Mouse (Mus musculus) left cerebral cortex, adult 11 months (tissue): ENCODE measurements at regions not wholly inside any gene's neighbourhood (a gene's known extent, or its start where the extent isn't known, plus 50 kb on each side); places are given as distances from the start of the nearest gene placed in this dataset.
"Not testable (repeated sequence)": the region's sequence is repeated elsewhere in the genome, so short reads cannot be mapped to it uniquely, and the experiment has no call there.

Source experiments
- DNase-seq: peaks from one replicate; pipeline ENCODE4 v3.0.0; 2022; ENCODE audit warnings: low spot score

DNA sequence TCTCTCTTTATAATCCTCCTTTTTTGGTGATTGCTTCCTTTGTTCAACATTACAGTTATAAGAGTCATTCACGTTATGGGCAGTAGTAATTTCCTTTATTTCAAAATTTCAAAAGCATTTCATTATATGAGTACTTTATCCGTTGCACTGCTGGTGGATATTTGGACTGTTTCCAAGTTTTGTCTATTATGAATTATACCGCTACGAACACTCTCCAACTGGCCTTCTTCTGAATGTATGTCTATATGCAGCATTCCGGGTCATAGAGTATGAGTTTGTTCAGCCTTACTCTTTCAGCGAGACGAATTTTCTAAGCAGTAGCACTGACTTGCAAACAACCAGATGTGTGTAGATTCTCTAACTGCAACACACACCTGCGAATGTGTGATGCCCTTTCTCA is 57.8 kb downstream of the Dusp6 start:
- no peak for DNase-seq

DNA sequence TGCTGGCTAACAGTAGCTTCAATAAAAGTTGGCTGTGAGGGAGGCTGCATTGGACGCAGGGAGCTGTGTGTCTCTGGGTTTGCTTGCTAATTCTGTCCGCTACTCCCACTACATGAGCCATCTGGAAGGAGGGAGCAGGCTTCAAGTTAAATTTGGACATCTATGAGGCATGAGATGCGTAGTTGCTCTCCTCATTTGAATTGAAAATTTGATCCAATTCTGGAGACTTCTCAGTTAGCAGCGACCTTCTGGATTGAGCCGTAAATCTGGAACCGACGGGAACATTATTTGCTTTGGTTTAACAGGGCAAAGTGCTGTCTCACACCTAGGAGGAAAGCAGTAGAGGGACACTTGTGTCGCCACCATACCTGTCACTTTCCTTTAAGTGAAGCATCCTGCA is 60.3 kb downstream of the Dusp6 start:
- DNase-seq = peak; percentile 66

DNA sequence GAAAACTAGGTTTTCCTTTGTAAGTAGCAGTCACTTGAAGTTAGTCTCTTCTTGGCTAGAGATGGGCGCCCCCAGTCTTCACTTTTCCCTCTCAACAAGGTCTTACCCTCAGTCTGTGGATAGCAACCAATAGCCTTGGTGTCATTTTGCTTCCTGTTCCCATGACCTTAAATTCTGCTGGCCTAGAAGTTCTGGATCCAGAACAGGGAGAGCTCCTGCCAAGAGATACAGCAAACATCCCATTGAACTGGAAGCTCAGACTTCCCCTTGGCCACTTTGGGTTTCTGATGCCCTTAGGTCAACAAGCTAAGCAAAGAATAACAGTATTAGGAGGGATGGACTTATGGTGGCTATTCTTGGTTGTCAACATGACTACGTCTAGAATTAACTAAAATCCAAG is 64.5 kb downstream of the Dusp6 start:
- no peak for DNase-seq

DNA sequence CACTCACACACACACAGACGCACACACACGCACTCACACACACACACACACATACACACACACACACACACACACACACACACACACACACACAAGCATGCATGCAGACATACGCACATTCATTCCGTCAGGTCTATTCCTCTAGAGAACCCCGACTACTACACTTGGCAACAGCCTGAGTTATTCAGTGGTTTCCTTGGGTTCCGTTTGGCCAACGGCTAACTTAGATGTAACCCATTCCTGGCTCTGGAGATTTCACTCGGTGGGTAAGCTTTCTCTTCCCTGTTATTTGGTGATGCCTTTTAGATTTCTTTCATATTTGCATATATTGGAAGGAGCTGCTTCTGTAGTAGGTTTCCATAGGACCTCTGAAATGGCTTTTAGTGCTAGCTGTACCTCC is 65.5 kb downstream of the Dusp6 start:
- DNase-seq = no peak

DNA sequence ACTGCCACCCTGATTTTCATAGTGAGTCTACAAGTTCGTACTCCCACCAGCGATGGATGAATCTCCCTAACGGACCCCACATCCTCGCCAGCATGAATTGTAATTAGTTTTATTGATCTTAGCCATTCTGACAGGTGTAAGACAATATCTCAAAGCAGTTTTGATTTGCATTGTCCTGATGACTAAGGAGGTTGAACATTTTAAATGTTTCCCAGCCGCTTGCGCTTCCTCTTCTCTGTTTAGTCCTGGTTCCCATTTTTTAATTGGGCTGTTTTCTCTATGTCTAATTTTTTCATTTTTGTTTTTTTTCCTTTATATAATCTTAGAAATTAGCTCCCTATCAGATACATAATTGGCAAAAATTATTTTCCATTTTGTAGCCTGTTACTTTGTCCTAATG is 66.4 kb downstream of the Dusp6 start:
- no peak for DNase-seq

DNA sequence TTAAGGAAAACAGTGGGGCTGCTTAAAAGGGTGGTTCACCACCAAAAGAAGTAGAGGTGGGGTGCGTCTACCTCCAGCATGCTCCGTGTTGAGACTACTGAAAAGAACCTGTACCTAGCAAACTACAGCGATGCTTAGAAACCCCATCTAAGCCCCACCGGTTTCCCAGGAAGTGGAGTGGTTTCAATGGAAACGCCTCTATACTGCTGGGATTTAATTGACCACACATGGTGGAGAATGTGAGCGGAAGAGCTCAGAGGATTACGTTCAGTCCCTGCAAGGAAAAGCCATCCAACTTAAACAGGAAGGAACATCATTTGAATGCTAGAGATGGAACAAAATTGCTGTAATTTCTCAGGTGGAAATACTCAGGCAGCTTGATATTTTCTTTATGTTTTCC is 67.5 kb downstream of the Dusp6 start:
- no peak for DNase-seq

DNA sequence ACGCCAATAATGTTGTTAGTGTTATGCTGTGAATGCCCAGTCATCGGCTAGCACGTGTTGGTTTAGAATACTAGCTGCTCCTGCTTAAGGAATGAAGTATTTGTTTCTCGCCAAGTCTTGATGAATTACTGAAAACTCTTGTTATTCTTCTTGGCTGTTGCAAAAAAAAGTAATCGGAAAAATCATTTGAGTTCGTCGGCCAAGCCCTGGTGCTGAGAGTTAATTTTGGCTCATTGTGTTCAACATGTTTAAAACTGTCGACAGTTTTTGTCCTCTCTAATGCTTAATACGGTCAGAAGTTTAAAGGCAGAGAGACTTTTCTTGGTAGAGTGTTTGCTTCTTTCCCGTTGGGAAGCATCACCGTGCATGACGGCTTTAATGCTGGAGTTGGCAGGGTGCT is 68.8 kb downstream of the Dusp6 start:
- DNase-seq = no peak

DNA sequence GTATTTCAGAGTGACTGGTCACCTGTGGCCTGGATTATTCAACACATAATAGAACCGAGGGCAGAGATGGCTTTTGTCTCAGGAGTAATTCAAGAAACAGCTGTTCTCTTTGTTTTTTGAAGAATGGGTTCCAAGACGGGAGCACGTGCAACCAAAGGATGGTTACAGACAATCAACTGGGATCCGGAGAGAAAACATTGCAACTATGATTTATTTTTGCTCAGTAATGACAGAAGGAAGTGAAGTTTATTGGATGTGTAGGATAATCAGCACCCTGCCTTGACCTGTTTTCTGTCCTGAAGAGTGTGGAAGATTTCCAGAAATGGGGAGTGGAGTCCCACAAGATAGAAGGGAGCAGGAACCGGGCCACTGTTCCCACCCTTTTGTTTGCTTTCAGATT is 70.8 kb downstream of the Dusp6 start:
- DNase-seq = no peak

DNA sequence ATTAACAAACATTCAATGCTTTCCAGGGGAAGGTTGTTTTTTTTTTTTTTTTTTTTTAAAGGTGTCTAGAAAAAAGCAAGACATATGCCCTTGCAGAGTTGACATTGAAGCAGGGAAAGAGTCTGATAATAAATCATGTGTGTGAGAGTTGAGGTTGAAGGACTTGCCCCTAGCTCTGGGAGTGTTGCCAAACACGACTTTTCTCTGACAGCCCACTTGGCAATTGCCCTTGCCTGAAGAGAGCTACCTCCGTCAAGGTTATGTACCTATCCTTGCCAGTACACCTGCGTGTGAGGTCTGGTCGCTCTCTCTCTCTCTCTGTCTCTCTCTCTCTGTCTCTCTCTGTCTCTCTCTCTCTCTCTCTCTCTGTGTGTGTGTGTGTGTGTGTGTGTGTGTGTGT is 73.1 kb downstream of the Dusp6 start:
- DNase-seq = no peak

DNA sequence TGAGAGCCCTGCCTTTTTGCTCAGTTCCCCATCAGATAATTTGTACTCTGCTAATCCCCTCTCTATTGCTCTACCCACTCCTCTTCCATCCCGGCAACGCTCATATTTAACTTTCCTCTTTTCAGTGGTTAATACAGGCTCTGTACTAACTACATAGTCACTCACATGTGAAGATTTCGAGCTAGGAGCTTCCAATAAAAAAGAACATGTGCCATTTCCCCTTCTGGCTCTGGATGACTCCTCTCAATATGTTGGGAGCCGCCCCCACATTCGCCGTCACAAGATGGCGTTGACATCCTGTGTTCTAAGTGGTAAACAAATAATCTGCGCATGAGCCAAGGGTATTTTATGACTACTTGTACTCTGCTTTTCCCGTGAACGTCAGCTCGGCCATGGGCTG is 75.8 kb downstream of the Dusp6 start:
- DNase-seq = not testable (repeated sequence)

DNA sequence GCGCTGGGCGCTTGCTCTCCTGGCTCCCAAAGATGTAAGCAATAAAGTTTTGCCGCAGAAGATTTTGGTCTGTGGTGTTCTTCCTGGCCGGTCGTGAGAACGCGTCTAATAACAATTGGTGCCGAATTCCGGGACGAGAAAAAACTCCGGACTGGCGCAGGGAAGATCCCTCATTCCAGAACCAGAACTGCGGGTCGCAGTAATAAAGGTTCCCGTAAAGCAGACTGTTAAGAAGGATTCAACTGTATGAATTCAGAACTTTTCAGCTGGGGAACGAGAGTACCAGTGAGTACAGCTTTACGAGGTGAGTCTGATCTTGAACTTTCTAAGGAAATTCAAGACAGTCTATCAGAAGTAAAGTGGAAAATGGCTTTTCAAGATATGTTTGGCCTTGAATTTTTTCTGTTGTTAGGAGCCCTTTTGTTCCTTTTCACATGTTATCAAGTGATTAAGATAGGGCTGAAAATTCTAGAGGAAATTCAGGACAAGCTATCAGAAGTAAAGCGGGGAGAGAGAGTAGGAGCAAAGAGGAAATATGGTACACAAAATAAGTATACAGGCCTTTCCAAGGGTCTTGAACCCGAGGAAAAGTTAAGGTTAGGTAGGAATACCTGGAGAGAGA is 76.4 kb downstream of the Dusp6 start:
- peak; percentile 69 for DNase-seq

DNA sequence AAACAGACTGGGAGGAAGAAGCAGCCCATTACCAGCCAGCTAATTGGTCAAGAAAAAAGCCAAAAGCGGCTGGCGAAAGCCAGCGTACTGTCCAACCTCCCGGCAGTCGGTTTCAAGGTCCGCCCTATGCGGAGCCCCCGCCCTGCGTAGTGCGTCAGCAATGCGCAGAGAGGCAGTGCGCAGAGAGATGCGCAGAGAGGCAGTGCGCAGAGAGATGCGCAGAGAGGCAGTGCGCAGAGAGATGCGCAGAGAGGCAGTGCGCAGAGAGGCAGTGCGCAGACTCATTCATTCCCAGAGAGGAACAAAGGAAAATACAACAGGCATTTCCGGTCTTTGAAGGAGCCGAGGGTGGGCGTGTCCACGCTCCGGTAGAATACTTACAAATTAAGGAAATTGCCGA is 77.0 kb downstream of the Dusp6 start:
- DNase-seq = not testable (repeated sequence)

DNA sequence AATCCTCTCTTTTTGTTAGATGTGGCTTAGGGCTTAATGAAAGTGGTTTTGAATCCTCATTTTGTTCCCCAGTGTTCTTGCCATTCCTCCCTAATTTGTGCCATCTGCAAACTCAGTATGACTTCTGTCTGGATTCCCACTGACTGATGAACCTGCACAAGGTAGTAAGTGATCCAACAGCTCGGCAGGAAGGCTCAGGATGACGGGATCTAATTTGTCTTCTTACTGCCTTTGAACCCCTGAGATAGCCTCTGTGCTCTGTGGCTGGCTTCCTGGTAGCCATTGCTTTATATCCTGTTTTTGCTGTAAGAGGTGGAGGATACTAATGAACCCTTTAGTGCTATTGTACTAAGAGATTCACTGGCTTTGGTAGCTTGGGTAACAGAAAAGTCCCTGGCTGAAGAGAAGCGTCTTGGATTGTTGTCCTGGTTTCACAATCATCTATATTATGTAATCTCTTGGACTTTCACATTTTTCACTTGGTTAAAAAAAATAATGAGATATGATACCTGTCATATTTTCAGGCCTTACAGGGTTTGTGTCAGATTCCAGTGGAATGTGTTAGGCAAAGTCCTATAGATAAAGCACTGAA is 86.2 kb downstream of the Dusp6 start:
- DNase-seq = no peak

DNA sequence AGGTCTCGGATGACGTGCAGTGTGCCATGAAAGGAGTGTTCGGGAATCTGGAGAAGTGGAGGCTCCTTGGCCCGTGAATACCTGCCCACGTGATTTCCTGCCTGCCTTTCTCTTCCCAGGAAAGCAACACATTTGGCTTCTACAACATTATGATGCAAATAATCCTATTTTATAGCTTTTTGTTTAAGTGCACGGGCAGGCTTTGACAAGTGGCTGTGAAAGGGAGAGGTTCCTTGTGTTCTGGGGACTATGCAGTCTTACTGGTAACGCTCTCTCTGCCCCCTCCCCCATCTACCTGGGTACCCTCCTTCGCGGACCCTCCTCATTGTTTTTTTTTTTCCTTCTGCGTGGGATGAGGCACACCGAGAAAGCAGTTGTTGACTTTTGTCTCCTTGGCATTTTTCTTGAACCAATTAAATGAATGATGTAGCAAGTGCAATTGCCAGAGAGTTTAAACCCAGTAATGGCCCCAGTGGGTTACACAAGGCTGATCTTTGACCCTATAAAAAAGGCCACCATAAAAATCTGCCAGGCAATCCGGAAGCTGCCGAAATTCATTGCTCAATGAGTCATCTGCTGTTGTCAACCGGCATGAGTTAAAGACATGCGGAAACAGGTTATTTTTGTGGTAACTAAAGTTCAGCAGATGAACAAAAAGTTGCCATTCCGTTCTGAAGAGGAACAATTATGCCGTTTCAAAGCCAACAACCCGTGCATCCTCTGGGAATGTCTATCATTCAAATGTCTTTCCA is 90.7 kb downstream of the Dusp6 start:
- DNase-seq = no peak

DNA sequence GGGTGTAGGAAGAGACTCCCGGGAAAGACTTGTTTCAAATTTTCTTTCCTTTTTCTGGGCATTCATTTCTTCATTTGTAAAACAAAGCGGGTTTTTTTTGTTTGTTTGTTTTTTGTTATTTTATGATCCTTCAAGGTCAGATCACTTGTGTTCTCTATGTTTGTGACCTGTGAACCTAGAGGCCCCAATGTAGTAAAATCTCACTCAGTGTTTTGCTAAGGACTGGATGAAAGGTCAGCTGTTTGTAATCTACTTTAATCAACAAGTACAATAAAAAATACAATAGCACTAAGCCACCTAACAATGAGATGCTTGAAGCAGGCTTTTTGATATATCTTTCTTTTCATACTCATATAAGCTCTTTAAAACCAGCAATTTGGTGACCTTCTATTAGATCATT is 91.3 kb downstream of the Dusp6 start:
- no peak for DNase-seq

DNA sequence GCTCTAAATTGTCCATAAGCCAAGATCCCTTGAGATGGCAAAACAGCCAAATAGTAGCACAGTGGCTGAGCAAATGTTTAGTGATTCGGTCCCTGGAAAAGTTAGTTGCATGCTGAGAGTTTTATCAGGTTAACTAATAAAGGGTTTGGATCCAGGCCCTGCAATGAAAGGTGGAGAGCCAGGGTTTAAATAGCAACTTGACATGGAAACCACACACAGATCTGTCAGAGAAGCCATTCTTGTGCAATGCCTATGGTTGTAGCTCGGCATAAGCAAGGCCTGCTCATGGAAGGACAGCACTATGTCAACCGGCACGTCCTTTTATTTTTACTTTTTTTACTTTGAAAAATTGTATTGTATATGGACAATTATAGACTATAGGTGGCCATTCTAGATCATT is 92.3 kb downstream of the Dusp6 start:
- DNase-seq = no peak

DNA sequence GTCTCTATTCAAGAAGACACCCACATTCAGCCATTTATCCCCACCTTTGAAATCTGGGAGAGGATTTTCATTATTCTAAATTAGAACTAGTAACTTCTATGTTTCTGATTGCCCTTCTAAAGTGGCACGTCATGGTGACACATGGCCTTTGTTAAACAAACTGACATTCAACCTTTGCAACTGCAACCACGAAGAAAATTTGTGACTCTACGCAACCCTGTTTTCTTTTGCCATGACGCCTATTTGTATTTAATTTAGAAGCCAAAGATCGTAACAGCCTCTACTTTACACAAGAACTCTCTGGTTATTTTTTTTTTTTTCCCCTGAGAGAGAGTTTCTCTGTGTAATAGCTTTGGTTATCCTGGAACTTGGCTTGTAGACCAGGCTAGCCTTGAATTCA is 93.2 kb downstream of the Dusp6 start:
- no peak for DNase-seq

DNA sequence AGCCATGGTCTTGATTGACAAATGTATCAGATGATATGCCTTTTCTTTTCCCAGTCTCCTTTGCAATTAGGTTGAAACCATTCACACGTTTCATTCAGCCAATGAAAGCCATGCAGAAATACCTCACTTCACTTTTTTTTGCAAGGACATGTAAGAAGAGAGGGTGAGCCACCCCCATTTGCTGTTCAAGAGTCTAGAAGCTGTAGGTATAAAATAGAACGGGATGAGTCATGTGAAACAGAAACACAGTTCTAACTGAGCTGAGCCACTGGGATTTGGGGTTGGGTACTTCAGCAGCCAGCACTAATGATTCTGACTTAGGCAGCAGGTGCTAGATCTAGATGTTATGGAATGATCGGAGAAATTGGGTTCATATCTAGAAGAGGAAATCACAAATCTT is 93.9 kb downstream of the Dusp6 start:
- DNase-seq = peak; percentile 24

DNA sequence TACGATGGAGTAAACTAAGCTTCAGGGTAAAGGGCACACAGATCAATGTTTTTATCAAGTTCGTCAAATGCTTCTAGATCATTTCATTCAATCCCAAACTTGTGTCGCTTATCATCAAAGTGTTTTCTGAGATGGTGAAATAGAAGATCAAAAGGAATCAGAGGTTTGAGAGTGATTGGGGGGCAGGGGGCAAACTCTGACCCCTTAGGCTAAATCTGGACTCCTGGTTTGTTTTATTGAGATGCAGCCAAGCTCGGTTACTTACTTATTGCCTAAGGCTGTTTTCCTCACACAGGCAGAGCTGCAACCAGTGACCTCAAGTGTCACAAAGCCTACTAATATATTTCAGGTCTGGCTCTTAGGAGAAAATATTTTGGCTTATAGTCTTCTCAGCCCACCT is 94.3 kb downstream of the Dusp6 start:
- no peak for DNase-seq

DNA sequence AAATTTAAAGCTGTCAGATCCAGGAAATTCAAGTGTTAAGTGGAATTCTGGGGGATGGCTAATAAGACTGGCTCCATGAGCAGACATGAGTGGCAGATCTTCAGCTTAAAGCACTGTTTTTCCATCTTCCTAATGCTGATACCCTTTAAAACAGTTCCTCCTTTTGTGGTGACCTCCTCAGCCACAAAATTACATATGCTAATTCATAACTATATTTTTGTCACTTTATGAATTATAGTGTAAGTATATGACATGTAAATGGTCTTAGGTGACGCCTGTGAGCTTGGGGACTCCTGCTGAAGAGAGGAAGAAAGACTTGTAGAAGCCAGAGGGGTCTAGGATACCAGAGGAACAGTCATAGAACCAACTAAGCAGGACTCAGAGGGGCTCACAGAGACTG is 95.2 kb downstream of the Dusp6 start:
- DNase-seq = no peak

DNA sequence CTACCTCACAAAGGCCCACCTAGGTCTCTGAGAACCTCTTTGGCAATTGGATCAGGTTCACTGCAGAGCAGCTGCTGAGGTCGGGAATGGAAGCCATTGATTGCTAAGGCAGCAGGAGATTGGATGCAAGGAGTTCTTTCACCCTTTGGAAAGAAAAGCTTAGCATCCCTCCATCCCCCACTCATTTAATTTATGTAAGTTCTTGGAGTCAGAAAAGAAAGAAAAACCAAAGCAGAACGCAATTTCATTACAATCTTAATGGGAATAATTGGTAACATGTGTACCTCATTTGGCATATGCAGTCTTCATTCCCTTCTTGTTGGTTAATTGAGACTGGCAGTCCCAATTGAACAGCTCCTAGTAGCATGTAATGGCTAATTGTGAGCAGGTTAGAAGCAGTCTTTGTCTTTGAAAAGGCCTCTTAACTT is 96.4 kb downstream of the Dusp6 start:
- no peak for DNase-seq

DNA sequence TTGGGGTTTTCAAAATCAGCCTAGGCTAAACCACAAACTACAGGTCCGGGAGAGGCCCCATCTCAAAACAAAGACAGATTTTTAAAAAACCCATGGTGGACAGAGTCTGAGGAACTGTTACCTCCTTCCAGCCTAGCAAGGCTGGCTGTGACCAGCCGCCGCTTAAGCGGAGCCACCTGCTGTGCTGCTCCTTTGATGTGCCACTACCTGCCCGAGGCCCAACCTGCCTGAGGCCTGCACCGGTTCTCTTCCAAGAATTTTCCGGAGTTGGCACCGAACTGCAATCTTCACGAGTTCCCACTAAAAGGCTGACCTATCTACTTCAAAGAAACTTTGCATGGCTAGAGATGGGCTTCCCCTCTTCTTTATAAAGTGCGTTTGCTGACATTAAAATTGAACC is 97.6 kb downstream of the Dusp6 start:
- not testable (repeated sequence) for DNase-seq

DNA sequence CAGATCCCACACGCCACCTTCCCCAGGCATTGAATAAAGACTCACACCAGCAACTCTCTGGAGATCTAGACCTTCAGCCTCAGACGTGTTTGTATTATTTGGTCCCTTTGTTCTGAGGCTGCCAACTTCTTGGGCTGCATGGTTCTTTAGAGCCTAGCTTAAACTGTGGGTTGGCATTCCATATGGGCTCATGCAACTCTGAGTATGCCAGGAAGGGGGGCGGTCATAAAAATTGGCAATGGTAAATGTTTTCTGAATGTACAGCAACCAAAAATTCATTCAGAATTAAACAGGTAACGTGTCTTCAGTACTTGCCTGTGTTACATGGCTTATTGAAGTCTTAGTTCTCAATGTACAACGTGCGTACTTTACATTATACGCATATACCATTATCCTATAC is 103.1 kb downstream of the Dusp6 start:
- DNase-seq = no peak

DNA sequence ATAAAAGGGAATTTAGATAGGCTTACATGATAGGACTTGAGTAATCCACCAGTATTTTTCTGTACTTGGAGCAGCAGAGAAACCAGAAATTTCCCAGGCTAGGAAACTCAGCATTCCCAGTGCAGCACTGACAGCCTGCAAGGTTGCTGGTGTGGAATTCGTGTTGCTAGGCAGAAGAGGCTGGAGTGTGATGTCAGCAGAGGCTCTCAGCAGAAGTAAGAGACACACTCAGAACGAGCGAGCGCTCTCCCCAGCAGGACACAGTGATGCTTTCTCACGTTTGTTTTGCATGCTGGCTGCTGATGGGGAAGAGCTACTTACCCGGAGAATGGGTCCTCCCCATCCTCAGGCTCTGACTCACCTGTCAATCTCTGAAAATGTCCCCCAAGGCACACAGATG is 104.7 kb downstream of the Dusp6 start:
- DNase-seq = no peak
